Comparison of ENCODE assay signal across 8 mouse cellular contexts in genomic region chr8:70128435-70128834, GRCm38 (mm10). TPM values are rescaled to one million over a fixed set of nuclear protein-coding genes. Genes with fewer than 3 reads are reported as not detected.
DNase-seq lines count a peak whose midpoint lies in the region; ATAC-seq lines count a peak whose summit lies in the region.

No protein-coding gene starts in this region.

- no peak overlapping the region for H3K4me2 ChIP-seq in midbrain, embryonic 14.5 days (ENCODE audit: low read length)
- H3K4me2 ChIP-seq in midbrain, embryonic 11.5 days, result no peak overlapping the region

- H3K4me3 ChIP-seq in midbrain, embryonic 14.5 days (replicated peaks; ENCODE audit: low read depth, low read length), result no peak overlapping the region
- no peak overlapping the region for H3K4me3 ChIP-seq in midbrain, embryonic 11.5 days (ENCODE audit: low read depth, low read length)
- no peak overlapping the region for H3K4me3 ChIP-seq in heart, embryonic 10.5 days

- H3K9ac ChIP-seq in midbrain, embryonic 14.5 days (replicated peaks; ENCODE audit: low read length), result no peak overlapping the region
- no peak overlapping the region for H3K9ac ChIP-seq in midbrain, embryonic 11.5 days (ENCODE audit: low read length)

- H3K27me3 ChIP-seq in midbrain, embryonic 14.5 days (ENCODE audit: control insufficient read depth, insufficient read depth, low read length), result no peaks in the 10 kb centered on the region
- H3K27me3 ChIP-seq in midbrain, embryonic 11.5 days (ENCODE audit: control insufficient read depth, insufficient read depth, low read length), result no peaks in the 10 kb centered on the region
- peaks cover 16% of the 10 kb centered on the region; the same call in 1 of the 2 replicates for H3K27me3 ChIP-seq in heart, embryonic 10.5 days (ENCODE audit: insufficient read depth, poor library complexity, severe bottlenecking)

- H3K4me1 ChIP-seq in midbrain, embryonic 14.5 days (ENCODE audit: control insufficient read depth, insufficient read depth, low read length), result peaks cover 5% of the 10 kb centered on the region; the same call in 1 of the 2 replicates
- H3K4me1 ChIP-seq in midbrain, embryonic 11.5 days (ENCODE audit: control insufficient read depth, insufficient read depth, low read length), result peaks cover 4% of the 10 kb centered on the region
- H3K4me1 ChIP-seq in heart, embryonic 10.5 days, result peaks cover 29% of the 10 kb centered on the region

- 67% methylated on average over 3 of the region's 3 CpGs for WGBS in midbrain, embryonic 14.5 days
- WGBS in midbrain, embryonic 11.5 days, result 79% methylated on average over 3 of the region's 3 CpGs
- WGBS in heart, embryonic 10.5 days, result 73% methylated on average over 3 of the region's 3 CpGs

- peak; percentile 27 to 34 for DNase-seq in cerebellum, postnatal 36 days
- DNase-seq in cerebellum, adult 11 months, result no peak
- DNase-seq in midbrain, embryonic 14.5 days, result peak; percentile 61
- DNase-seq in midbrain, embryonic 11.5 days (ENCODE audit: low spot score, missing footprints), result no peak
- no peak for DNase-seq in heart, embryonic 10.5 days (ENCODE audit: low spot score)
- DNase-seq in layer of hippocampus, postnatal 14 days (ENCODE audit: low spot score in 2 of 2), result peak; percentile 66 to 85

- H3K9me3 ChIP-seq in midbrain, embryonic 14.5 days (ENCODE audit: control insufficient read depth, low read length), result no peaks in the 10 kb centered on the region
- H3K9me3 ChIP-seq in midbrain, embryonic 11.5 days (ENCODE audit: control insufficient read depth, low read length), result no peaks in the 10 kb centered on the region
- H3K9me3 ChIP-seq in heart, embryonic 10.5 days, result no peaks in the 10 kb centered on the region

- no peak for ATAC-seq in midbrain, embryonic 14.5 days (ENCODE audit: low FRiP score, low TSS enrichment)
- no peak for ATAC-seq in midbrain, embryonic 11.5 days (ENCODE audit: low FRiP score)
- no peak for ATAC-seq in megakaryocyte, adult 5-6 weeks (ENCODE audit: poor library complexity, severe bottlenecking)
- no peak for ATAC-seq in erythroid progenitor cell, adult 5-6 weeks (replicated peaks; ENCODE audit: low FRiP score, poor library complexity, severe bottlenecking)

- H3K36me3 ChIP-seq in midbrain, embryonic 14.5 days (ENCODE audit: control insufficient read depth, insufficient read depth, low read length), result peaks cover 11% of the 10 kb centered on the region
- H3K36me3 ChIP-seq in midbrain, embryonic 11.5 days (ENCODE audit: control insufficient read depth, insufficient read depth, low read length), result no peaks in the 10 kb centered on the region
- H3K36me3 ChIP-seq in heart, embryonic 10.5 days, result peaks cover 13% of the 10 kb centered on the region

- peak overlapping the region; percentile 37; the same call in 1 of the 2 replicates for H3K27ac ChIP-seq in midbrain, embryonic 14.5 days (replicated peaks; ENCODE audit: low read depth, low read length)
- H3K27ac ChIP-seq in midbrain, embryonic 11.5 days (ENCODE audit: low read depth, low read length), result no peak overlapping the region
- peak overlapping the region; percentile 13; the same call in 1 of the 2 replicates for H3K27ac ChIP-seq in heart, embryonic 10.5 days

RNA-seq across cellular contexts. Expression of gene Nr2c2ap, which starts 2.7 kb away (rescaled TPM):
- polyA plus RNA-seq in midbrain, embryonic 14.5 days (2014; fragmentation: Nextera tagmentation; extraction: Ambion mirVana), result 25.8 and 43.4 TPM in 2 replicates
- polyA plus RNA-seq in midbrain, embryonic 11.5 days (2014; fragmentation: Nextera tagmentation; extraction: Ambion mirVana), result 14.3 and 16.9 TPM in 2 replicates
- 35.4 and 39.6 TPM in 2 replicates for polyA plus RNA-seq in heart, embryonic 10.5 days (2016; fragmentation: Nextera tagmentation; extraction: Ambion mirVana)
- 10 to 100 TPM; 26.9 to 31.2 TPM for total RNA-seq in layer of hippocampus, postnatal 14 days (2021)
- total RNA-seq in megakaryocyte, adult 5-6 weeks (2015), result 19.5 and 25.6 TPM in 2 replicates
- total RNA-seq in megakaryocyte, adult 5-6 weeks (2017), result 4.7 and 7.1 TPM in 2 replicates
- 8.3 TPM in 1 of 2 replicates, not detected in the other for total RNA-seq in erythroid progenitor cell, adult 5-6 weeks (2015; ENCODE audit: low replicate concordance)
- total RNA-seq in erythroid progenitor cell, adult 5-6 weeks (2017; ENCODE audit: low replicate concordance), result 2.3 TPM in 1 of 2 replicates, not detected in the other

RNA-seq across cellular contexts. Expression of gene Ncan, which starts 7.8 kb away (rescaled TPM):
- 135 and 147 TPM in 2 replicates for polyA plus RNA-seq in midbrain, embryonic 14.5 days (2014; fragmentation: Nextera tagmentation; extraction: Ambion mirVana)
- polyA plus RNA-seq in midbrain, embryonic 11.5 days (2014; fragmentation: Nextera tagmentation; extraction: Ambion mirVana), result 47.2 and 52.4 TPM in 2 replicates
- 0.06 and 0.29 TPM in 2 replicates for polyA plus RNA-seq in heart, embryonic 10.5 days (2016; fragmentation: Nextera tagmentation; extraction: Ambion mirVana)
- total RNA-seq in layer of hippocampus, postnatal 14 days (2021), result 100 to 1,000 TPM; 371 to 387 TPM
- total RNA-seq in megakaryocyte, adult 5-6 weeks (2015), result not detected in 2 replicates
- total RNA-seq in megakaryocyte, adult 5-6 weeks (2017), result not detected in 2 replicates
- total RNA-seq in erythroid progenitor cell, adult 5-6 weeks (2015; ENCODE audit: low replicate concordance), result not detected in 2 replicates
- total RNA-seq in erythroid progenitor cell, adult 5-6 weeks (2017; ENCODE audit: low replicate concordance), result not detected in 2 replicates

RNA-seq across cellular contexts. Expression of gene Rfxank, which starts 10.5 kb away (rescaled TPM):
- 6.7 and 7.5 TPM in 2 replicates for polyA plus RNA-seq in midbrain, embryonic 14.5 days (2014; fragmentation: Nextera tagmentation; extraction: Ambion mirVana)
- 10.8 and 11.7 TPM in 2 replicates for polyA plus RNA-seq in midbrain, embryonic 11.5 days (2014; fragmentation: Nextera tagmentation; extraction: Ambion mirVana)
- polyA plus RNA-seq in heart, embryonic 10.5 days (2016; fragmentation: Nextera tagmentation; extraction: Ambion mirVana), result 16.5 and 18.3 TPM in 2 replicates
- 10 to 100 TPM in 1 of 2 experiments, 1 to 10 TPM in 1; 9.9 to 12.6 TPM for total RNA-seq in layer of hippocampus, postnatal 14 days (2021)
- 13.6 and 16.3 TPM in 2 replicates for total RNA-seq in megakaryocyte, adult 5-6 weeks (2015)
- total RNA-seq in megakaryocyte, adult 5-6 weeks (2017), result 12.5 and 14.5 TPM in 2 replicates
- 5.8 and 16.3 TPM in 2 replicates for total RNA-seq in erythroid progenitor cell, adult 5-6 weeks (2015; ENCODE audit: low replicate concordance)
- total RNA-seq in erythroid progenitor cell, adult 5-6 weeks (2017; ENCODE audit: low replicate concordance), result 2.3 and 4.9 TPM in 2 replicates

RNA-seq across cellular contexts. Expression of gene Borcs8, which starts 10.9 kb away (rescaled TPM):
- polyA plus RNA-seq in midbrain, embryonic 14.5 days (2014; fragmentation: Nextera tagmentation; extraction: Ambion mirVana), result 64.2 and 71.2 TPM in 2 replicates
- 37.4 and 41.3 TPM in 2 replicates for polyA plus RNA-seq in midbrain, embryonic 11.5 days (2014; fragmentation: Nextera tagmentation; extraction: Ambion mirVana)
- polyA plus RNA-seq in heart, embryonic 10.5 days (2016; fragmentation: Nextera tagmentation; extraction: Ambion mirVana), result 39.6 and 43.9 TPM in 2 replicates
- total RNA-seq in layer of hippocampus, postnatal 14 days (2021), result 10 to 100 TPM; 42.0 to 44.1 TPM
- 35.3 and 51.3 TPM in 2 replicates for total RNA-seq in megakaryocyte, adult 5-6 weeks (2015)
- 32.2 and 35.8 TPM in 2 replicates for total RNA-seq in megakaryocyte, adult 5-6 weeks (2017)
- total RNA-seq in erythroid progenitor cell, adult 5-6 weeks (2015; ENCODE audit: low replicate concordance), result 18.7 and 20.5 TPM in 2 replicates
- total RNA-seq in erythroid progenitor cell, adult 5-6 weeks (2017; ENCODE audit: low replicate concordance), result 17.3 and 24.7 TPM in 2 replicates

RNA-seq across cellular contexts. Expression of gene Mef2b, which starts 11.1 kb away (rescaled TPM):
- 0.46 and 0.50 TPM in 2 replicates for polyA plus RNA-seq in midbrain, embryonic 14.5 days (2014; fragmentation: Nextera tagmentation; extraction: Ambion mirVana)
- 0.23 and 0.40 TPM in 2 replicates for polyA plus RNA-seq in midbrain, embryonic 11.5 days (2014; fragmentation: Nextera tagmentation; extraction: Ambion mirVana)
- 0.23 and 0.53 TPM in 2 replicates for polyA plus RNA-seq in heart, embryonic 10.5 days (2016; fragmentation: Nextera tagmentation; extraction: Ambion mirVana)
- total RNA-seq in layer of hippocampus, postnatal 14 days (2021), result under 1 TPM; 0.29 to 0.41 TPM
- 0.39 TPM in 1 of 2 replicates, not detected in the other for total RNA-seq in megakaryocyte, adult 5-6 weeks (2015)
- not detected in 2 replicates for total RNA-seq in megakaryocyte, adult 5-6 weeks (2017)
- total RNA-seq in erythroid progenitor cell, adult 5-6 weeks (2015; ENCODE audit: low replicate concordance), result not detected in 2 replicates
- total RNA-seq in erythroid progenitor cell, adult 5-6 weeks (2017; ENCODE audit: low replicate concordance), result not detected in 2 replicates

Comparison
In these comparisons a context has a peak if more than half of its experiments do, and no peak if none do; other contexts are left out.
1. DNase-seq: peak in cerebellum, postnatal 36 days (2 of 2), midbrain, embryonic 14.5 days (single experiment) and layer of hippocampus, postnatal 14 days (2 of 2); none in cerebellum, adult 11 months (single experiment), midbrain, embryonic 11.5 days (single experiment) and heart, embryonic 10.5 days (single experiment).
2. RNA of gene Ncan, which starts 7.8 kb away (total RNA-seq): 371 to 387 TPM in layer of hippocampus, postnatal 14 days; not detected in megakaryocyte, adult 5-6 weeks and not detected in erythroid progenitor cell, adult 5-6 weeks; every median in the first group is over 100 times any median in the second.